Mouse (Mus musculus): ENCODE results near the gene Ipcef1. TPM values are rescaled to one million over a fixed set of nuclear protein-coding genes. Genes with fewer than 3 reads are reported as not detected.

Gene Ipcef1
- polyA plus RNA-seq, 1 experiment: 2.7 TPM

GRCm38 (mm10) chr10:6953115-6953514 lies 99.2 kb downstream of the Ipcef1 start:
- no peak for TF ChIP-seq POLR2A (IDR thresholded peaks at IDR 0.05; ENCODE audit: low read depth, low read length)
- TF ChIP-seq CTCF (conservative IDR thresholded peaks at IDR 0.05; ENCODE audit: insufficient read depth, insufficient read length, low read depth, low read length): no peak
- Histone ChIP-seq H3K27me3 (replicated peaks; ENCODE audit: control insufficient read depth, insufficient read depth, low read length) (no peaks in the 10 kb centered on the region), H3K4me1 (ENCODE audit: control insufficient read depth, insufficient read depth, low read length) (no peaks in the 10 kb centered on the region), H3K36me3 (ENCODE audit: control insufficient read depth, insufficient read depth, low read length) (0 out of 2 replicates have a peak, but pooled peaks cover 2% of the 10 kb centered on the region), H3K27ac (ENCODE audit: insufficient read depth, low read depth, low read length) (no peak overlapping the region), H3K4me3 (ENCODE audit: insufficient read depth, low read depth, low read length) (no peak overlapping the region)
- DNase-seq: no peak
- 81% methylated on average over 1 of the region's 1 CpGs for WGBS

GRCm38 (mm10) chr10:6936671-6937425 lies 115.4 kb downstream of the Ipcef1 start:
- WGBS: 89% methylated on average over 4 of the region's 4 CpGs
- Histone ChIP-seq H3K4me3 (ENCODE audit: insufficient read depth, low read depth, low read length) (no peak overlapping the region), H3K36me3 (ENCODE audit: control insufficient read depth, insufficient read depth, low read length) (no peaks in the 10 kb centered on the region), H3K4me1 (ENCODE audit: control insufficient read depth, insufficient read depth, low read length) (no peaks in the 10 kb centered on the region), H3K27ac (ENCODE audit: insufficient read depth, low read depth, low read length) (no peak overlapping the region), H3K27me3 (replicated peaks; ENCODE audit: control insufficient read depth, insufficient read depth, low read length) (no peaks in the 10 kb centered on the region)
- TF ChIP-seq CTCF (conservative IDR thresholded peaks at IDR 0.05; ENCODE audit: insufficient read depth, insufficient read length, low read depth, low read length) (no peak), POLR2A (IDR thresholded peaks at IDR 0.05; ENCODE audit: low read depth, low read length) (no peak)
- DNase-seq: no peak

GRCm38 (mm10) chr10:6934776-6935175 lies 117.5 kb downstream of the Ipcef1 start:
- H3K27me3 ChIP-seq (replicated peaks; ENCODE audit: control insufficient read depth, insufficient read depth, low read length): no peaks in the 10 kb centered on the region
- TF ChIP-seq POLR2A (IDR thresholded peaks at IDR 0.05; ENCODE audit: low read depth, low read length) (no peak), CTCF (conservative IDR thresholded peaks at IDR 0.05; ENCODE audit: insufficient read depth, insufficient read length, low read depth, low read length) (no peak)

GRCm38 (mm10) chr10:6930889-6931288 lies 121.4 kb downstream of the Ipcef1 start:
- TF ChIP-seq CTCF (conservative IDR thresholded peaks at IDR 0.05; ENCODE audit: insufficient read depth, insufficient read length, low read depth, low read length) (no peak), POLR2A (IDR thresholded peaks at IDR 0.05; ENCODE audit: low read depth, low read length) (no peak)
- DNase-seq: no peak
- WGBS: 72% methylated on average over 2 of the region's 2 CpGs
- Histone ChIP-seq H3K27me3 (replicated peaks; ENCODE audit: control insufficient read depth, insufficient read depth, low read length) (no peaks in the 10 kb centered on the region), H3K4me3 (ENCODE audit: insufficient read depth, low read depth, low read length) (no peak overlapping the region), H3K36me3 (ENCODE audit: control insufficient read depth, insufficient read depth, low read length) (no peaks in the 10 kb centered on the region), H3K27ac (ENCODE audit: insufficient read depth, low read depth, low read length) (no peak overlapping the region), H3K4me1 (ENCODE audit: control insufficient read depth, insufficient read depth, low read length) (no peaks in the 10 kb centered on the region)

More at GRCm38 (mm10) chr10:6934776-6935175, 117.5 kb downstream of the Ipcef1 start:
- WGBS: 84% methylated on average over 3 of the region's 3 CpGs
- no peak overlapping the region for H3K4me3 ChIP-seq (ENCODE audit: insufficient read depth, low read depth, low read length)
- no peaks in the 10 kb centered on the region for H3K4me1 ChIP-seq (ENCODE audit: control insufficient read depth, insufficient read depth, low read length)
- DNase-seq: no peak
- H3K27ac ChIP-seq (ENCODE audit: insufficient read depth, low read depth, low read length): no peak overlapping the region
- no peaks in the 10 kb centered on the region for H3K36me3 ChIP-seq (ENCODE audit: control insufficient read depth, insufficient read depth, low read length)

GRCm38 (mm10) chr10:6930398-6930797 lies 121.9 kb downstream of the Ipcef1 start:
- H3K27ac ChIP-seq (ENCODE audit: insufficient read depth, low read depth, low read length): no peak overlapping the region
- H3K4me3 ChIP-seq (ENCODE audit: insufficient read depth, low read depth, low read length): no peak overlapping the region
- DNase-seq: no peak
- 86% methylated on average over 1 of the region's 1 CpGs for WGBS
- H3K27me3 ChIP-seq (replicated peaks; ENCODE audit: control insufficient read depth, insufficient read depth, low read length): no peaks in the 10 kb centered on the region
- H3K4me1 ChIP-seq (ENCODE audit: control insufficient read depth, insufficient read depth, low read length): no peaks in the 10 kb centered on the region
- TF ChIP-seq CTCF (conservative IDR thresholded peaks at IDR 0.05; ENCODE audit: insufficient read depth, insufficient read length, low read depth, low read length) (no peak), POLR2A (IDR thresholded peaks at IDR 0.05; ENCODE audit: low read depth, low read length) (no peak)
- no peaks in the 10 kb centered on the region for H3K36me3 ChIP-seq (ENCODE audit: control insufficient read depth, insufficient read depth, low read length)

GRCm38 (mm10) chr10:6928905-6929304 lies 123.4 kb downstream of the Ipcef1 start:
- 42% methylated on average over 1 of the region's 1 CpGs for WGBS
- no peak overlapping the region for H3K27ac ChIP-seq (ENCODE audit: insufficient read depth, low read depth, low read length)
- no peaks in the 10 kb centered on the region for H3K36me3 ChIP-seq (ENCODE audit: control insufficient read depth, insufficient read depth, low read length)
- no peaks in the 10 kb centered on the region for H3K4me1 ChIP-seq (ENCODE audit: control insufficient read depth, insufficient read depth, low read length)
- DNase-seq: no peak
- no peak overlapping the region for H3K4me3 ChIP-seq (ENCODE audit: insufficient read depth, low read depth, low read length)
- TF ChIP-seq POLR2A (IDR thresholded peaks at IDR 0.05; ENCODE audit: low read depth, low read length) (no peak), CTCF (conservative IDR thresholded peaks at IDR 0.05; ENCODE audit: insufficient read depth, insufficient read length, low read depth, low read length) (no peak)
- no peaks in the 10 kb centered on the region for H3K27me3 ChIP-seq (replicated peaks; ENCODE audit: control insufficient read depth, insufficient read depth, low read length)

- H3K4me3 ChIP-seq (ENCODE audit: insufficient read depth, low read depth, low read length): no peak overlapping the region
- DNase-seq: no peak
- WGBS: 81% methylated on average over 4 of the region's 4 CpGs
- H3K4me1 ChIP-seq (ENCODE audit: control insufficient read depth, insufficient read depth, low read length): no peaks in the 10 kb centered on the region
- no peaks in the 10 kb centered on the region for H3K27me3 ChIP-seq (replicated peaks; ENCODE audit: control insufficient read depth, insufficient read depth, low read length)
- no peak for TF ChIP-seq POLR2A (IDR thresholded peaks at IDR 0.05; ENCODE audit: low read depth, low read length)
- no peak for TF ChIP-seq CTCF (conservative IDR thresholded peaks at IDR 0.05; ENCODE audit: insufficient read depth, insufficient read length, low read depth, low read length)
- H3K27ac ChIP-seq (ENCODE audit: insufficient read depth, low read depth, low read length): no peak overlapping the region
- H3K36me3 ChIP-seq (ENCODE audit: control insufficient read depth, insufficient read depth, low read length): no peaks in the 10 kb centered on the region
These were observed 124.6 kb downstream of the Ipcef1 start for GRCm38 (mm10) chr10:6927600-6928223.
